ENCODE assay signal across 8 mouse cellular contexts in genomic region chr1:72002471-72003116, GRCm38 (mm10).
DNase-seq lines count a peak whose midpoint lies in the region; ATAC-seq lines count a peak whose summit lies in the region.

No protein-coding gene starts in this region.

- peak; percentile 10 for DNase-seq in heart, postnatal 4 days
- no peak for DNase-seq in heart, postnatal 36 days
- peak; percentile 65 for DNase-seq in MN1 (ENCODE audit: low spot score)
- DNase-seq in forelimb bud, embryonic 11.5 days (ENCODE audit: low read depth, low spot score), result peak; percentile 72
- DNase-seq in lung, postnatal 10 days, result peak; percentile 49
- no peak for DNase-seq in spleen, postnatal 10 days (ENCODE audit: low spot score in 2 of 2)
- DNase-seq in forebrain, embryonic 11.5 days (ENCODE audit: low spot score), result no peak

- intact Hi-C loops in heart, postnatal 36 days (cut with DNase I), result no loop called here

- no peak for ATAC-seq in monocyte, adult 5-6 weeks (replicated peaks; ENCODE audit: insufficient number of reproducible peaks, low FRiP score, low TSS enrichment, poor library complexity, severe bottlenecking)
- no peak for ATAC-seq in forebrain, embryonic 11.5 days (replicated peaks; ENCODE audit: low FRiP score)

- H3K4me1 ChIP-seq in forebrain, embryonic 11.5 days (replicated peaks; ENCODE audit: control insufficient read depth, insufficient read depth, low read length), result no peaks in the 10 kb centered on the region

- no peak overlapping the region for H3K9ac ChIP-seq in forebrain, embryonic 11.5 days (ENCODE audit: low read length)

- no peaks in the 10 kb centered on the region for H3K9me3 ChIP-seq in forebrain, embryonic 11.5 days (ENCODE audit: control insufficient read depth, low read length)

- H3K36me3 ChIP-seq in forebrain, embryonic 11.5 days (ENCODE audit: control insufficient read depth, insufficient read depth, low read length), result no peaks in the 10 kb centered on the region

- no peaks in the 10 kb centered on the region for H3K27me3 ChIP-seq in forebrain, embryonic 11.5 days (ENCODE audit: control insufficient read depth, insufficient read depth, low read length)

- H3K27ac ChIP-seq in forebrain, embryonic 11.5 days (ENCODE audit: low read depth, low read length), result no peak overlapping the region

- no peak overlapping the region for H3K4me3 ChIP-seq in forebrain, embryonic 11.5 days (ENCODE audit: low read depth, low read length)

- WGBS in forebrain, embryonic 11.5 days, result 85% methylated on average over 9 of the region's 9 CpGs

- no peak overlapping the region for H3K4me2 ChIP-seq in forebrain, embryonic 11.5 days (ENCODE audit: low read depth, low read length, severe bottlenecking)

Comparison
In these comparisons a context has a peak if more than half of its experiments do, and no peak if none do; other contexts are left out.
1. DNase-seq: peak in heart, postnatal 4 days (single experiment), MN1 (single experiment), forelimb bud, embryonic 11.5 days (single experiment) and lung, postnatal 10 days (single experiment); none in heart, postnatal 36 days (0 of 2), spleen, postnatal 10 days (0 of 2) and forebrain, embryonic 11.5 days (single experiment).